Mouse (Mus musculus) midbrain, embryonic 14.5 days (tissue): ENCODE results near the gene Macf1. TPM values are rescaled to one million over a fixed set of nuclear protein-coding genes. Genes with fewer than 3 reads are reported as not detected.
"Not testable (repeated sequence)": the region's sequence is repeated elsewhere in the genome, so short reads cannot be mapped to it uniquely, and the experiment has no call there.

Experiments
- ATAC-seq: fragments of 200-750 bp; cut with Nextera tagmentation; 2 replicates; pipeline ENCODE4 v1.8.0; 2017; ENCODE audit warnings: moderate number of reproducible peaks, moderate library complexity; ENCODE audit not compliant: low FRiP score, low TSS enrichment
- DNase-seq: peaks from one replicate; pipeline ENCODE4 v3.0.0-alpha.2; 2015
- H3K27ac ChIP-seq: fragments of 300-500 bp; sonication (generic); replicated peaks from 2 replicates; pipeline ENCODE4 v1.5.1; 2014; ENCODE audit warnings: mild to moderate bottlenecking, low read depth, low read length, moderate library complexity
- H3K27me3 ChIP-seq: fragments of 300-500 bp; sonication (generic); 2 replicates; pipeline ENCODE4 v1.6.1; 2014; ENCODE audit warnings: low read length, control low read depth, mixed read lengths; ENCODE audit not compliant: control insufficient read depth, insufficient read depth
- H3K36me3 ChIP-seq: fragments of 300-500 bp; sonication (generic); 2 replicates; pipeline ENCODE4 v1.6.1; 2014; ENCODE audit warnings: low read length, control low read depth; ENCODE audit not compliant: control insufficient read depth, insufficient read depth
- H3K4me1 ChIP-seq: fragments of 300-500 bp; sonication (generic); 2 replicates; pipeline ENCODE4 v1.6.1; 2014; ENCODE audit warnings: mild to moderate bottlenecking, antibody characterized with exemption, low read length, control low read depth; ENCODE audit not compliant: control insufficient read depth, insufficient read depth
- H3K4me2 ChIP-seq: fragments of 300-500 bp; sonication (generic); 2 replicates; pipeline ENCODE4 v1.6.1; 2014; ENCODE audit warnings: mild to moderate bottlenecking, low read length, moderate library complexity
- H3K4me3 ChIP-seq: fragments of 300-500 bp; sonication (generic); replicated peaks from 2 replicates; pipeline ENCODE4 v1.5.1; 2014; ENCODE audit warnings: low read depth, low read length
- H3K9ac ChIP-seq: fragments of 300-500 bp; sonication (generic); replicated peaks from 2 replicates; pipeline ENCODE4 v1.6.1; 2014; ENCODE audit warnings: mild to moderate bottlenecking, low read length, moderate library complexity
- H3K9me3 ChIP-seq: fragments of 300-500 bp; sonication (generic); 2 replicates; pipeline ENCODE4 v1.6.1; 2016; ENCODE audit warnings: low read length, control low read depth, mixed read lengths; ENCODE audit not compliant: control insufficient read depth
- WGBS: fragments of 180-500 bp; shearing (Covaris S2); extraction: QIAGEN DNeasy Blood & Tissue Kit; methylation state at CpG from one replicate; pipeline ENCODE4 v1.1.7; 2014; 5-methylcytosine and 5-hydroxymethylcytosine counted together
- polyA plus RNA-seq: library from polyadenylated mRNA; unstranded; fragments of >200 nt; fragmentation: Nextera tagmentation; extraction: Ambion mirVana; gene quantifications from 2 replicates; pipeline ENCODE4 v1.2.1, GENCODE M21; 2014

Gene Macf1
- polyA plus RNA-seq, 1 experiment from 2014 or later: 140 TPM

GRCm38 (mm10) chr4:123331961-123332360 is 352.2 kb downstream of the Macf1 start:
- not testable (repeated sequence) for H3K27ac ChIP-seq, H3K4me1 ChIP-seq, H3K27me3 ChIP-seq, DNase-seq, H3K9me3 ChIP-seq, ATAC-seq, H3K4me2 ChIP-seq, H3K9ac ChIP-seq, H3K4me3 ChIP-seq, H3K36me3 ChIP-seq
- WGBS: 59% methylated on average over 1 of the region's 1 CpGs

GRCm38 (mm10) chr4:123331326-123331725 is 352.8 kb downstream of the Macf1 start:
- Histone ChIP-seq H3K27ac (no peak overlapping the region), H3K36me3 (no peaks in the 10 kb centered on the region), H3K9ac (no peak overlapping the region), H3K4me3 (no peak overlapping the region), H3K27me3 (no peaks in the 10 kb centered on the region), H3K4me2 (no peak overlapping the region), H3K9me3 (no peaks in the 10 kb centered on the region), H3K4me1 (no peaks in the 10 kb centered on the region)
- no peak for ATAC-seq
- 68% methylated on average over 5 of the region's 5 CpGs for WGBS
- DNase-seq: no peak

- no peak overlapping the region for H3K4me2 ChIP-seq
- no peaks in the 10 kb centered on the region for H3K4me1 ChIP-seq
- ATAC-seq (no peak), DNase-seq (no peak)
- no peak overlapping the region for H3K27ac ChIP-seq
- no peak overlapping the region for H3K9ac ChIP-seq
- H3K36me3 ChIP-seq: no peaks in the 10 kb centered on the region
- no peaks in the 10 kb centered on the region for H3K9me3 ChIP-seq
- no peak overlapping the region for H3K4me3 ChIP-seq
- H3K27me3 ChIP-seq: no peaks in the 10 kb centered on the region
- 68% methylated on average over 6 of the region's 6 CpGs for WGBS
These were observed 355.2 kb downstream of the Macf1 start for GRCm38 (mm10) chr4:123328946-123329345.

GRCm38 (mm10) chr4:123327630-123328029 is 356.5 kb downstream of the Macf1 start:
- DNase-seq: no peak
- 57% methylated on average over 3 of the region's 3 CpGs for WGBS
- Histone ChIP-seq H3K4me3 (no peak overlapping the region), H3K4me1 (no peaks in the 10 kb centered on the region), H3K27ac (no peak overlapping the region), H3K4me2 (no peak overlapping the region), H3K27me3 (peaks cover 5% of the 10 kb centered on the region; the same call in 1 of the 2 replicates), H3K9ac (no peak overlapping the region), H3K9me3 (no peaks in the 10 kb centered on the region), H3K36me3 (no peaks in the 10 kb centered on the region)
- no peak for ATAC-seq

GRCm38 (mm10) chr4:123326087-123326486 is 358.1 kb downstream of the Macf1 start:
- no peak for DNase-seq
- Histone ChIP-seq H3K4me2 (no peak overlapping the region), H3K27me3 (peaks cover 6% of the 10 kb centered on the region; the same call in 1 of the 2 replicates), H3K27ac (no peak overlapping the region), H3K4me3 (no peak overlapping the region), H3K9me3 (no peaks in the 10 kb centered on the region), H3K4me1 (no peaks in the 10 kb centered on the region), H3K9ac (no peak overlapping the region), H3K36me3 (no peaks in the 10 kb centered on the region)
- 87% methylated on average over 3 of the region's 3 CpGs for WGBS
- ATAC-seq: no peak

GRCm38 (mm10) chr4:123323534-123323933 is 360.6 kb downstream of the Macf1 start, which contains the start of gene Oxct2a:
Gene Oxct2a, minus strand, starts transcription at chr4:123323634.
- H3K27me3 ChIP-seq: peaks cover 6% of the 10 kb centered on the region; the same call in 1 of the 2 replicates
- no peak for ATAC-seq
- H3K9me3 ChIP-seq: no peaks in the 10 kb centered on the region
- H3K27ac ChIP-seq: no peak within 1 kb of the TSS
- peak within 1 kb of the TSS; percentile 38 for H3K4me2 ChIP-seq
- no peak for DNase-seq
- H3K4me3 ChIP-seq: peak within 1 kb of the TSS; percentile 5; the same call in 1 of the 2 replicates
- WGBS: 19% methylated on average over 13 of the region's 13 CpGs
- no peak within 1 kb of the TSS for H3K9ac ChIP-seq
- H3K4me1 ChIP-seq: no peaks in the 10 kb centered on the region
- H3K36me3 ChIP-seq: no peaks in the 10 kb centered on the region

GRCm38 (mm10) chr4:123322910-123323309 is 361.2 kb downstream of the Macf1 start:
- peak overlapping the region; percentile 38 for H3K4me2 ChIP-seq
- not testable (repeated sequence) for H3K9me3 ChIP-seq, H3K4me3 ChIP-seq, H3K36me3 ChIP-seq, H3K27me3 ChIP-seq, H3K27ac ChIP-seq, DNase-seq, H3K4me1 ChIP-seq, ATAC-seq, H3K9ac ChIP-seq
- 21% methylated on average over 27 of the region's 38 CpGs for WGBS

- Histone ChIP-seq H3K9me3 (no peaks in the 10 kb centered on the region), H3K4me2 (no peak overlapping the region), H3K36me3 (no peaks in the 10 kb centered on the region), H3K27ac (no peak overlapping the region), H3K4me3 (no peak overlapping the region), H3K9ac (no peak overlapping the region), H3K27me3 (no peaks in the 10 kb centered on the region), H3K4me1 (no peaks in the 10 kb centered on the region)
- no peak for DNase-seq
- ATAC-seq: no peak
- 82% methylated on average over 3 of the region's 3 CpGs for WGBS
These were observed 369.7 kb downstream of the Macf1 start for GRCm38 (mm10) chr4:123314497-123314896.

GRCm38 (mm10) chr4:123313010-123313409 is 371.1 kb downstream of the Macf1 start:
- H3K4me3 ChIP-seq: no peak overlapping the region
- H3K4me2 ChIP-seq: no peak overlapping the region
- no peaks in the 10 kb centered on the region for H3K9me3 ChIP-seq
- ATAC-seq (no peak), DNase-seq (no peak)
- H3K4me1 ChIP-seq: no peaks in the 10 kb centered on the region
- H3K9ac ChIP-seq: no peak overlapping the region
- 96% methylated on average over 6 of the region's 6 CpGs for WGBS
- H3K27ac ChIP-seq: no peak overlapping the region
- H3K36me3 ChIP-seq: no peaks in the 10 kb centered on the region
- no peaks in the 10 kb centered on the region for H3K27me3 ChIP-seq
